Mouse (Mus musculus): ENCODE results near the gene Bsg. TPM values are rescaled to one million over a fixed set of nuclear protein-coding genes. Genes with fewer than 3 reads are reported as not detected.

The Bsg gene
- polyA plus RNA-seq, 1 experiment: 1,268 TPM

GRCm38 (mm10) chr10:79703541-79703940, 750 bp upstream of the Bsg start:
- Histone ChIP-seq H3K79me2 (ENCODE audit: control insufficient read depth, insufficient read depth) (peaks cover 42% of the 10 kb centered on the region), H3ac (ENCODE audit: control insufficient read depth, insufficient read length) (no peak overlapping the region), H3K4me3 (peak overlapping the region; percentile 93), H3K27me3 (ENCODE audit: control insufficient read depth, insufficient read depth, insufficient read length) (no peaks in the 10 kb centered on the region), H3K4me2 (ENCODE audit: low read depth) (peak overlapping the region; percentile 81), H3K36me3 (ENCODE audit: control insufficient read depth, insufficient read depth) (no peaks in the 10 kb centered on the region)
- TF ChIP-seq TCF12 (IDR thresholded peaks at IDR 0.05; ENCODE audit: insufficient read depth, poor library complexity, severe bottlenecking): no peak
- no peak for TF ChIP-seq E2F4 (IDR thresholded peaks at IDR 0.05; ENCODE audit: insufficient read depth)
- no peak for TF ChIP-seq POLR2AphosphoS2 (IDR thresholded peaks at IDR 0.05; ENCODE audit: insufficient read length, low read depth)
- no peak for TF ChIP-seq MAX (IDR thresholded peaks at IDR 0.05; ENCODE audit: low read depth)
- no peak for TF ChIP-seq POLR2A (IDR thresholded peaks at IDR 0.05; ENCODE audit: insufficient read length, low read depth)
- no peak for TF ChIP-seq CEBPB (IDR thresholded peaks at IDR 0.05; ENCODE audit: insufficient read depth, poor library complexity, severe bottlenecking)

GRCm38 (mm10) chr10:79704970-79705360, 674 bp downstream of the Bsg start:
- H3K4me2 ChIP-seq (ENCODE audit: low read depth): peak overlapping the region; percentile 96
- H3K27me3 ChIP-seq (ENCODE audit: control insufficient read depth, insufficient read depth, insufficient read length): no peaks in the 10 kb centered on the region
- peaks cover 47% of the 10 kb centered on the region for H3K79me2 ChIP-seq (ENCODE audit: control insufficient read depth, insufficient read depth)
- H3K4me3 ChIP-seq: peak overlapping the region; percentile 93
- TF ChIP-seq MYOG (IDR thresholded peaks at IDR 0.05; ENCODE audit: control insufficient read depth in 1 of 3, insufficient read depth in 1 of 3, insufficient read length in 2 of 3, low read depth in 2 of 3) (no peak), TCF12 (IDR thresholded peaks at IDR 0.05; ENCODE audit: insufficient read depth, poor library complexity, severe bottlenecking) (no peak), POLR2AphosphoS2 (IDR thresholded peaks at IDR 0.05; ENCODE audit: insufficient read length, low read depth) (no peak), MAX (IDR thresholded peaks at IDR 0.05; ENCODE audit: low read depth) (no peak), E2F4 (IDR thresholded peaks at IDR 0.05; ENCODE audit: insufficient read depth) (no peak), MYOD1 (IDR thresholded peaks at IDR 0.05; ENCODE audit: control insufficient read depth in 1 of 3, insufficient read length in 2 of 3, low read depth in 2 of 3) (no peak), CEBPB (IDR thresholded peaks at IDR 0.05; ENCODE audit: insufficient read depth, poor library complexity, severe bottlenecking) (no peak), POLR2A (IDR thresholded peaks at IDR 0.05; ENCODE audit: insufficient read length, low read depth) (no peak), USF1 (IDR thresholded peaks at IDR 0.05; ENCODE audit: low read depth) (no peak), TCF3 (IDR thresholded peaks at IDR 0.05; ENCODE audit: insufficient read length, low read depth) (no peak), SRF (IDR thresholded peaks at IDR 0.05; ENCODE audit: control insufficient read depth, insufficient read length, low read depth) (no peak), REST (IDR thresholded peaks at IDR 0.05; ENCODE audit: insufficient read depth, insufficient read length) (no peak)
- peak overlapping the region; percentile 66 for H3ac ChIP-seq (ENCODE audit: control insufficient read depth, insufficient read length)
- H3K36me3 ChIP-seq (ENCODE audit: control insufficient read depth, insufficient read depth): peaks cover 6% of the 10 kb centered on the region

- TF ChIP-seq MYOG (IDR thresholded peaks at IDR 0.05; ENCODE audit: control insufficient read depth in 1 of 3, insufficient read depth in 1 of 3, insufficient read length in 2 of 3, low read depth in 2 of 3) (peak; percentile 45 to 92 (median 67)), REST (IDR thresholded peaks at IDR 0.05; ENCODE audit: insufficient read depth, insufficient read length) (no peak), POLR2AphosphoS2 (IDR thresholded peaks at IDR 0.05; ENCODE audit: insufficient read length, low read depth) (no peak), TCF12 (IDR thresholded peaks at IDR 0.05; ENCODE audit: insufficient read depth, poor library complexity, severe bottlenecking) (no peak), MAX (IDR thresholded peaks at IDR 0.05; ENCODE audit: low read depth) (no peak), TCF3 (IDR thresholded peaks at IDR 0.05; ENCODE audit: insufficient read length, low read depth) (no peak), SRF (IDR thresholded peaks at IDR 0.05; ENCODE audit: control insufficient read depth, insufficient read length, low read depth) (no peak), MYOD1 (IDR thresholded peaks at IDR 0.05; ENCODE audit: control insufficient read depth in 1 of 3, insufficient read length in 2 of 3, low read depth in 2 of 3) (peak; percentile 15 to 93 (median 86)), POLR2A (IDR thresholded peaks at IDR 0.05; ENCODE audit: insufficient read length, low read depth) (peak; percentile 9), E2F4 (IDR thresholded peaks at IDR 0.05; ENCODE audit: insufficient read depth) (no peak)
- Histone ChIP-seq H3ac (ENCODE audit: control insufficient read depth, insufficient read length) (no peak overlapping the region), H3K4me2 (ENCODE audit: low read depth) (peak overlapping the region; percentile 96), H3K4me3 (peak overlapping the region; percentile 93), H3K36me3 (ENCODE audit: control insufficient read depth, insufficient read depth) (peaks cover 11% of the 10 kb centered on the region), H3K27me3 (ENCODE audit: control insufficient read depth, insufficient read depth, insufficient read length) (no peaks in the 10 kb centered on the region), H3K79me2 (ENCODE audit: control insufficient read depth, insufficient read depth) (peaks cover 47% of the 10 kb centered on the region)
Measured at GRCm38 (mm10) chr10:79705951-79706350, 1.7 kb downstream of the Bsg start.

- H3K79me2 ChIP-seq (ENCODE audit: control insufficient read depth, insufficient read depth): peaks cover 47% of the 10 kb centered on the region
- H3K36me3 ChIP-seq (ENCODE audit: control insufficient read depth, insufficient read depth): peaks cover 12% of the 10 kb centered on the region
- H3K4me3 ChIP-seq: peak overlapping the region; percentile 93
- peak overlapping the region; percentile 96 for H3K4me2 ChIP-seq (ENCODE audit: low read depth)
- no peak overlapping the region for H3ac ChIP-seq (ENCODE audit: control insufficient read depth, insufficient read length)
- TF ChIP-seq USF1 (IDR thresholded peaks at IDR 0.05; ENCODE audit: low read depth) (no peak), CEBPB (IDR thresholded peaks at IDR 0.05; ENCODE audit: insufficient read depth, poor library complexity, severe bottlenecking) (no peak), SRF (IDR thresholded peaks at IDR 0.05; ENCODE audit: control insufficient read depth, insufficient read length, low read depth) (no peak), E2F4 (IDR thresholded peaks at IDR 0.05; ENCODE audit: insufficient read depth) (no peak), POLR2A (IDR thresholded peaks at IDR 0.05; ENCODE audit: insufficient read length, low read depth) (peak; percentile 2), MYOG (IDR thresholded peaks at IDR 0.05; ENCODE audit: control insufficient read depth in 1 of 3, insufficient read depth in 1 of 3, insufficient read length in 2 of 3, low read depth in 2 of 3) (no peak)
- no peaks in the 10 kb centered on the region for H3K27me3 ChIP-seq (ENCODE audit: control insufficient read depth, insufficient read depth, insufficient read length)
Measured at GRCm38 (mm10) chr10:79706406-79707094, 2.3 kb downstream of the Bsg start.

- no peak overlapping the region for H3ac ChIP-seq (ENCODE audit: control insufficient read depth, insufficient read length)
- H3K36me3 ChIP-seq (ENCODE audit: control insufficient read depth, insufficient read depth): peaks cover 18% of the 10 kb centered on the region
- peaks cover 47% of the 10 kb centered on the region for H3K79me2 ChIP-seq (ENCODE audit: control insufficient read depth, insufficient read depth)
- peak overlapping the region; percentile 96 for H3K4me2 ChIP-seq (ENCODE audit: low read depth)
- peak overlapping the region; percentile 93 for H3K4me3 ChIP-seq
- TF ChIP-seq CEBPB (IDR thresholded peaks at IDR 0.05; ENCODE audit: insufficient read depth, poor library complexity, severe bottlenecking): no peak
- no peak for TF ChIP-seq SRF (IDR thresholded peaks at IDR 0.05; ENCODE audit: control insufficient read depth, insufficient read length, low read depth)
- no peak for TF ChIP-seq MAX (IDR thresholded peaks at IDR 0.05; ENCODE audit: low read depth)
- TF ChIP-seq POLR2A (IDR thresholded peaks at IDR 0.05; ENCODE audit: insufficient read length, low read depth): no peak
- TF ChIP-seq USF1 (IDR thresholded peaks at IDR 0.05; ENCODE audit: low read depth): no peak
- peak in 1 of 3 experiments; percentile 69 for TF ChIP-seq MYOD1 (IDR thresholded peaks at IDR 0.05; ENCODE audit: control insufficient read depth in 1 of 3, insufficient read length in 2 of 3, low read depth in 2 of 3)
- no peak for TF ChIP-seq TCF12 (IDR thresholded peaks at IDR 0.05; ENCODE audit: insufficient read depth, poor library complexity, severe bottlenecking)
- TF ChIP-seq TCF3 (IDR thresholded peaks at IDR 0.05; ENCODE audit: insufficient read length, low read depth): no peak
- no peak for TF ChIP-seq E2F4 (IDR thresholded peaks at IDR 0.05; ENCODE audit: insufficient read depth)
- no peak for TF ChIP-seq POLR2AphosphoS2 (IDR thresholded peaks at IDR 0.05; ENCODE audit: insufficient read length, low read depth)
- TF ChIP-seq MYOG (IDR thresholded peaks at IDR 0.05; ENCODE audit: control insufficient read depth in 1 of 3, insufficient read depth in 1 of 3, insufficient read length in 2 of 3, low read depth in 2 of 3): peak in 1 of 3 experiments; percentile 89
- no peaks in the 10 kb centered on the region for H3K27me3 ChIP-seq (ENCODE audit: control insufficient read depth, insufficient read depth, insufficient read length)
Measured at GRCm38 (mm10) chr10:79707162-79707561, 2.9 kb downstream of the Bsg start.
